Mouse (Mus musculus): ENCODE measurements around the gene Nme9. TPM values are rescaled to one million over a fixed set of nuclear protein-coding genes. Genes with fewer than 3 reads are reported as not detected.

The Nme9 gene
- polyA plus RNA-seq, 1 experiment from 2014 or later = not detected

DNA sequence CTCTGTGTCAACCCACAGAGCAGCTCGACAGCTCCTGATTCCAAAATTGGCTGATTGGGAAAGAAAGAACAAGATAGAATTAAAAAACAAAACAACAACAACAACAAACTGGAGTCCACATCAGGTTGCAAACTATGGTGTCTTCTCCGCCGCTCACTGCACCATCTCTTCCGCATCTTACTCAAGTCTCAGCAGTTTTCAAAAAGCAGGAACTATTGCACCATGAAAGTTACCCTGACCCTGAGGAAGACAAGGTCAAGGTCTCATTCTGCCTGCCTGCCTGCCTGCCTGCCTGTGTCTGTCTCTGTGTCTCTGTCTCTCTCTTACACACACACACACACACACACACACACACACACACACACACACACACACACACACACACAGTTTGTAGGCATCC lies 48.1 kb downstream of the Nme9 start:
- DNase-seq (ENCODE audit: low spot score) = no peak
- no peaks in the 10 kb centered on the region for H3K27me3 ChIP-seq (replicated peaks; ENCODE audit: low read depth, poor library complexity, severe bottlenecking)
- no peak overlapping the region for H3K4me3 ChIP-seq
- 92% methylated on average over 4 of the region's 4 CpGs for WGBS
- H3K9me3 ChIP-seq = no peaks in the 10 kb centered on the region
- H3K27ac ChIP-seq (replicated peaks) = no peak overlapping the region
- peaks cover 62% of the 10 kb centered on the region for H3K36me3 ChIP-seq (replicated peaks)
- no peaks in the 10 kb centered on the region for H3K4me1 ChIP-seq

DNA sequence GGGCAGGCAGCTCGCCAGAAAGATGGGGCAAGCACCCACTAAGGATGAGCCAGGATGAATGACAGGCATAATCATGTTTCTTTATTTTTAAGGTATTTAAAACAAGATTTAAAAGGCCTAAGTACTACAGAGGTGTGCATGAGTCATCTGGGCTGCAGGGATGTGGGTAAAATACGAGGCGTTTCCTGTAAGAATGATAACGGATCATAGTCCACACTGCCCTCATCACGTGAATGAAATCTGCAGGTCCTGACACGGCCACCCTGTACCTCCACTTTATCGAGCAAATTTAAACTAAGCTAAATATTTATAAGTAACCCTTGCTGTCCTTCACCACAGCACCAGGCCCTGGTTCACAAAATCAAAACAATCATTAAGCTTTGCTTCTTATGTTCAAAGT lies 54.6 kb downstream of the Nme9 start:
- H3K36me3 ChIP-seq (replicated peaks) = peaks cover 36% of the 10 kb centered on the region
- no peaks in the 10 kb centered on the region for H3K27me3 ChIP-seq (replicated peaks; ENCODE audit: low read depth, poor library complexity, severe bottlenecking)
- no peak for DNase-seq (ENCODE audit: low spot score)
- 90% methylated on average over 7 of the region's 7 CpGs for WGBS
- H3K4me1 ChIP-seq = no peaks in the 10 kb centered on the region
- no peak overlapping the region for H3K4me3 ChIP-seq
- no peaks in the 10 kb centered on the region for H3K9me3 ChIP-seq
- no peak overlapping the region for H3K27ac ChIP-seq (replicated peaks)

Other genes with a start within 250 kb of the Nme9 start
- gene Faiml, start 214.2 kb upstream of the Nme9 start, polyA plus RNA-seq (2016; fragmentation: Nextera tagmentation; extraction: Ambion mirVana) = not detected in 2 replicates
- 42.4 and 46.8 TPM in 2 replicates for gene Cep70, start 208.1 kb upstream of the Nme9 start, polyA plus RNA-seq (2016; fragmentation: Nextera tagmentation; extraction: Ambion mirVana)
- 0.21 and 0.33 TPM in 2 replicates for gene Esyt3, start 92.9 kb upstream of the Nme9 start, polyA plus RNA-seq (2016; fragmentation: Nextera tagmentation; extraction: Ambion mirVana)
- 9.9 and 10.8 TPM in 2 replicates for gene Mras, start 14.1 kb upstream of the Nme9 start, polyA plus RNA-seq (2016; fragmentation: Nextera tagmentation; extraction: Ambion mirVana)
- gene Armc8, start 117.4 kb downstream of the Nme9 start, polyA plus RNA-seq (2016; fragmentation: Nextera tagmentation; extraction: Ambion mirVana) = 24.5 and 24.7 TPM in 2 replicates
- gene Dbr1, start 124.3 kb downstream of the Nme9 start, polyA plus RNA-seq (2016; fragmentation: Nextera tagmentation; extraction: Ambion mirVana) = 42.7 and 43.2 TPM in 2 replicates
- not detected in 2 replicates for gene A4gnt, start 161.0 kb downstream of the Nme9 start, polyA plus RNA-seq (2016; fragmentation: Nextera tagmentation; extraction: Ambion mirVana)
- gene Dzip1l, start 178.0 kb downstream of the Nme9 start, polyA plus RNA-seq (2016; fragmentation: Nextera tagmentation; extraction: Ambion mirVana) = 25.9 and 27.8 TPM in 2 replicates